Mouse (Mus musculus) ES-E14 (cell line): Measurements from ENCODE around the gene Atf3.

ENCODE experiments used
- CHD2 ChIP-seq: IDR thresholded peaks from 2 replicates; pipeline ENCODE4 v1.6.1; 2014; ENCODE audit warnings: mild to moderate bottlenecking, low read depth, low read length, inconsistent platforms
- HCFC1 ChIP-seq: IDR thresholded peaks from 2 replicates; pipeline ENCODE4 v1.6.1; 2012; ENCODE audit warnings: low read length, inconsistent platforms, borderline replicate concordance; ENCODE audit not compliant: insufficient read depth
- ZC3H11A ChIP-seq: IDR thresholded peaks from 2 replicates; pipeline ENCODE4 v1.6.1; 2012; ENCODE audit warnings: low read depth, mild to moderate bottlenecking, inconsistent platforms, low read length, borderline replicate concordance
- ZNF384 ChIP-seq: IDR thresholded peaks from 2 replicates; pipeline ENCODE4 v1.6.1; 2012; ENCODE audit warnings: low read depth, low read length, inconsistent platforms

GRCm38 (mm10) chr1:191248423-191248822 lies 30.6 kb upstream of the Atf3 start:
- no peak for TF ChIP-seq ZC3H11A
- TF ChIP-seq ZNF384, result no peak
- TF ChIP-seq HCFC1, result no peak
- no peak for TF ChIP-seq CHD2
